Mouse (Mus musculus) hindbrain, embryonic 11.5 days (tissue): Measurements from ENCODE around the gene Map3k9. TPM values are rescaled to one million over a fixed set of nuclear protein-coding genes. Genes with fewer than 3 reads are reported as not detected.

Experiments used
- ATAC-seq: fragments of 200-750 bp; cut with Nextera tagmentation; 2 replicates; pipeline ENCODE4 v1.8.0; 2017; ENCODE audit warnings: mild to moderate bottlenecking, moderate TSS enrichment, moderate library complexity; ENCODE audit not compliant: low FRiP score
- DNase-seq: peaks from one replicate; pipeline ENCODE4 v3.0.0-alpha.2; 2015; ENCODE audit warnings: low spot score
- H3K27ac ChIP-seq: fragments of 300-500 bp; sonication (generic); 2 replicates; pipeline ENCODE4 v1.5.1; 2014; ENCODE audit warnings: mild to moderate bottlenecking, low read depth, low read length
- H3K27me3 ChIP-seq: fragments of 300-500 bp; sonication (generic); 2 replicates; pipeline ENCODE4 v1.6.1; 2014; ENCODE audit warnings: mild to moderate bottlenecking, low read length, moderate library complexity, mixed read lengths; ENCODE audit not compliant: control insufficient read depth, insufficient read depth
- H3K36me3 ChIP-seq: fragments of 300-500 bp; sonication (generic); 2 replicates; pipeline ENCODE4 v1.6.1; 2014; ENCODE audit warnings: mild to moderate bottlenecking, low read length, moderate library complexity, mixed read lengths; ENCODE audit not compliant: control insufficient read depth, insufficient read depth
- H3K4me1 ChIP-seq: fragments of 300-500 bp; sonication (generic); replicated peaks from 2 replicates; pipeline ENCODE4 v1.6.1; 2014; ENCODE audit warnings: low read length, mixed read lengths; ENCODE audit not compliant: control insufficient read depth, insufficient read depth
- H3K4me2 ChIP-seq: fragments of 300-500 bp; sonication (generic); replicated peaks from 2 replicates; pipeline ENCODE4 v1.6.1; 2014; ENCODE audit warnings: mild to moderate bottlenecking, low read depth, low read length
- H3K4me3 ChIP-seq: fragments of 300-500 bp; sonication (generic); 2 replicates; pipeline ENCODE4 v1.5.1; 2014; ENCODE audit warnings: low read depth, low read length
- H3K9ac ChIP-seq: fragments of 300-500 bp; sonication (generic); 2 replicates; pipeline ENCODE4 v1.6.1; 2014; ENCODE audit warnings: low read depth, low read length
- H3K9me3 ChIP-seq: fragments of 300-500 bp; sonication (generic); 2 replicates; pipeline ENCODE4 v1.6.1; 2016; ENCODE audit warnings: low read length; ENCODE audit not compliant: control insufficient read depth
- WGBS: fragments of 180-500 bp; shearing (Covaris S2); extraction: QIAGEN DNeasy Blood & Tissue Kit; methylation state at CpG from one replicate; pipeline ENCODE4 v1.1.7; 2014; 5-methylcytosine and 5-hydroxymethylcytosine counted together
- polyA plus RNA-seq: library from polyadenylated mRNA; unstranded; fragments of >200 nt; fragmentation: Nextera tagmentation; extraction: Ambion mirVana; gene quantifications from 2 replicates; pipeline ENCODE4 v1.2.1, GENCODE M21; 2014

Map3k9 gene
- polyA plus RNA-seq, 1 experiment from 2014 or later = 3.4 TPM

- H3K27me3 ChIP-seq = no peaks in the 10 kb centered on the region
- H3K9ac ChIP-seq = no peak overlapping the region
- ATAC-seq (no peak), DNase-seq (no peak)
- WGBS = 68% methylated on average over 3 of the region's 3 CpGs
- H3K9me3 ChIP-seq = no peaks in the 10 kb centered on the region
- H3K4me3 ChIP-seq = no peak overlapping the region
- no peak overlapping the region for H3K27ac ChIP-seq
- H3K36me3 ChIP-seq = no peaks in the 10 kb centered on the region
- no peaks in the 10 kb centered on the region for H3K4me1 ChIP-seq
- H3K4me2 ChIP-seq = no peak overlapping the region
Measured at GRCm38 (mm10) chr12:81748918-81749317, 32.1 kb downstream of the Map3k9 start.

DNA sequence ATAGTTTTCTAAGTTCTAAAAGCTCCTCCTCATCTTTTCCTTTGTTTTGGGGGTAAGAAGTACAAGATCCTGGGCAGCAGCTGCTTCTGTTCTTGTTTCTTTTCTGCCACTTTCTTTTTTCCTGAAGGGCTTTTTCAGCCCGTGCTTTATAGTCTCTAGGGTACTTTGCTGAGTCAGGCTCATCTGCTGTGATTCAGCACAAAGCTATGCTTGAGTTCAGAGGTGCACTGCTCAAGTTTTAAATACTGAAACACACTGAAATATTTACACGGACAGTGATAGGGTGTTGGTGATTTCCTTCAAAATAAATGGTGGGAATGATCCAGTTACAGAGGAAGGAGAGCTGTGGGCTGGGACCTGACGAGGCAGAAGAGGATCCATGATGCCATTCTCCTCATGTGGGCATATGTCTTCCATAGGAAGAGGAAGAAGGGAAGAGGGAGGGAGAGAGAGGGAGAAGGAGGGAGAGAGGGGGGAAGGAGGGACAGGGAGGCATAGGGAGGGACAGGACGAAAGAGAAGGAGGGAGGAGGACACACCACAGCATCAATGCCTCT, 32.9 kb downstream of the Map3k9 start:
- Histone ChIP-seq H3K27ac (no peak overlapping the region), H3K9me3 (no peaks in the 10 kb centered on the region), H3K4me1 (no peaks in the 10 kb centered on the region), H3K27me3 (no peaks in the 10 kb centered on the region), H3K4me2 (no peak overlapping the region), H3K4me3 (no peak overlapping the region), H3K9ac (no peak overlapping the region), H3K36me3 (no peaks in the 10 kb centered on the region)
- no peak for DNase-seq
- ATAC-seq = no peak
- WGBS = 51% methylated on average over 4 of the region's 4 CpGs

- WGBS = 81% methylated on average over 9 of the region's 9 CpGs
Measured at GRCm38 (mm10) chr12:81746400-81747024, 34.5 kb downstream of the Map3k9 start.

GRCm38 (mm10) chr12:81735246-81736070, 45.5 kb downstream of the Map3k9 start:
- no peak overlapping the region for H3K4me2 ChIP-seq
- no peaks in the 10 kb centered on the region for H3K9me3 ChIP-seq
- no peaks in the 10 kb centered on the region for H3K4me1 ChIP-seq
- WGBS = 88% methylated on average over 11 of the region's 11 CpGs
- no peak overlapping the region for H3K27ac ChIP-seq
- ATAC-seq (no peak), DNase-seq (no peak)
- no peaks in the 10 kb centered on the region for H3K36me3 ChIP-seq
- no peak overlapping the region for H3K9ac ChIP-seq
- no peaks in the 10 kb centered on the region for H3K27me3 ChIP-seq
- H3K4me3 ChIP-seq = no peak overlapping the region

More at GRCm38 (mm10) chr12:81746400-81747024, 34.5 kb downstream of the Map3k9 start:
- no peak overlapping the region for H3K4me3 ChIP-seq
- DNase-seq (no peak), ATAC-seq (no peak)
- no peak overlapping the region for H3K4me2 ChIP-seq
- no peaks in the 10 kb centered on the region for H3K9me3 ChIP-seq
- H3K27me3 ChIP-seq = no peaks in the 10 kb centered on the region
- no peaks in the 10 kb centered on the region for H3K36me3 ChIP-seq
- no peak overlapping the region for H3K27ac ChIP-seq
- no peak overlapping the region for H3K9ac ChIP-seq
- no peaks in the 10 kb centered on the region for H3K4me1 ChIP-seq

- no peak overlapping the region for H3K9ac ChIP-seq
- 74% methylated on average over 8 of the region's 8 CpGs for WGBS
Measured at GRCm38 (mm10) chr12:81726246-81726822, 54.6 kb downstream of the Map3k9 start.

GRCm38 (mm10) chr12:81724776-81725175, 56.2 kb downstream of the Map3k9 start:
- no peak overlapping the region for H3K4me3 ChIP-seq
- no peak overlapping the region for H3K27ac ChIP-seq
- ATAC-seq = no peak
- H3K9ac ChIP-seq = no peak overlapping the region
- no peak overlapping the region for H3K4me2 ChIP-seq
- no peaks in the 10 kb centered on the region for H3K27me3 ChIP-seq
- H3K9me3 ChIP-seq = no peaks in the 10 kb centered on the region
- H3K4me1 ChIP-seq = no peaks in the 10 kb centered on the region
- no peak for DNase-seq
- no peaks in the 10 kb centered on the region for H3K36me3 ChIP-seq
- 95% methylated on average over 6 of the region's 6 CpGs for WGBS

More at GRCm38 (mm10) chr12:81726246-81726822, 54.6 kb downstream of the Map3k9 start:
- no peak overlapping the region for H3K27ac ChIP-seq
- no peak overlapping the region for H3K4me3 ChIP-seq
- ATAC-seq (no peak), DNase-seq (no peak)
- no peaks in the 10 kb centered on the region for H3K9me3 ChIP-seq
- H3K27me3 ChIP-seq = no peaks in the 10 kb centered on the region
- H3K4me2 ChIP-seq = no peak overlapping the region
- H3K36me3 ChIP-seq = no peaks in the 10 kb centered on the region
- H3K4me1 ChIP-seq = no peaks in the 10 kb centered on the region

DNA sequence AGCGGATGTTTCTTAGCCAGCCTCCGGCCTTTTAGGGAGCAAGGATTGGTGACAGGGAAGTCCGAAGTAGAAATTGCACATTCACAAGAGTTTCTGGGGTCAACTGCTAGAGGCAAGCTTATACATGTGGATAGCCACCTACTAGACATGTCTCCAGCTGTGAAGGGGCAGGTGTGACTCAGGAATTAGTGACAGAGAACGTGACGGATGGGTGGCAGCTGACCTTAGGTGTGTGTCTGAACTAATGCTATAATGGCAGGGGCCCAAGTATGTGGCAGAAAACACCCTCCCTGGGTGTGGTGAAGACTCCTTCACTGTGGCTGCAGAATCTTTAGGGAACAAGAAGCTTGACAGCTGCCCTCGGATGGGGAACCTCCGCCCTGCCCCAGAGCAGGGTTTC, 57.6 kb downstream of the Map3k9 start:
- Histone ChIP-seq H3K36me3 (no peaks in the 10 kb centered on the region), H3K4me1 (no peaks in the 10 kb centered on the region), H3K27me3 (no peaks in the 10 kb centered on the region), H3K4me2 (no peak overlapping the region), H3K4me3 (no peak overlapping the region), H3K27ac (no peak overlapping the region), H3K9me3 (no peaks in the 10 kb centered on the region), H3K9ac (no peak overlapping the region)
- DNase-seq (no peak), ATAC-seq (no peak)
- 91% methylated on average over 7 of the region's 7 CpGs for WGBS

DNA sequence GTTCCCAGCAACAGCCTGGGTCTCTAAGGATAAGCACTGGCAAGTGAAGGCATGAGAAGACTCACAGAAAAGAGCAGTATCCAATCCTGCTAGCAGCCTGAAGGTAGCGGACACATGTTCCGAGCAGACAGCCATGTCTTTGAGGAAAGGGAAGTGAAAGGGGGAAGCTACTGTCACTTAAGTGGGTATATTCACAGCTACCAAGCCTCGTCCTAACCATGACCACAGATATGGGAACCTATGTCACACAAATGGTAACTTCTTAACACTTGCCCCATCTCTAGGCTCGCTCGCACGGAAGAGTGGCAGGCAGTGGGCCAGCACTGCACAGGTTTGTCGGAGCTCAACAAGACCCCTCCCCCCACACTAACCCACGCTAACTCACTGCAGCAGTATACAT, 61.3 kb downstream of the Map3k9 start:
- Histone ChIP-seq H3K9ac (no peak overlapping the region), H3K4me1 (no peaks in the 10 kb centered on the region), H3K27ac (no peak overlapping the region), H3K36me3 (no peaks in the 10 kb centered on the region), H3K4me2 (no peak overlapping the region), H3K27me3 (no peaks in the 10 kb centered on the region), H3K4me3 (no peak overlapping the region), H3K9me3 (no peaks in the 10 kb centered on the region)
- no peak for ATAC-seq
- 96% methylated on average over 8 of the region's 8 CpGs for WGBS
- no peak for DNase-seq
